In the genomic region with DNA sequence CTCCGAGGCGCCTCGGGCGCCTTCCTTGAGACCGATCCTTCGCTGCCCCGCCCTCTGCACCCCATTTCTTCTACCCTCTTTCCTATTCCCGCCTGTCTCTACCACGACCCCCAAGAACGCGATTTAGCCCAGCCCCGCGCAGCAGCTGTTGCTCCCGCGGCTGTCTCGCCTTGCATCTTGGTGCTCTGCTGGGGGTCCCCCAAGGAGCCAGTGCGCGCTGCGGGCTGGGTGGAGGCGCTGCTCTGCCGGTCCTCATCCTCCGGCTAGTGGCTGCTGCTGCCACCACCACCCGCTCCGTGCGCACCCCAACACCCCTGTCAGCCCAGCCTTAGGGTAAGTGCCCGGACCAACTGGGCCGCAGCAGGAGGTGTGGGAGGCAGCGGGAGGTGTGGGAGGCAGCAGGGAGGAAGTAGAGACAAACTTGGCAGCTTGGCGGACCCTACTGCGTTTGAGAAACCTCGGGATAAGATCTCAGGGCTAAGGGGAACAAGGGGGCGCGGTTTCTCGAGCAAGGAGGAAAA, we compare ENCODE assay signal across 8 mouse cellular contexts. TPM values are rescaled to one million over a fixed set of nuclear protein-coding genes. Genes with fewer than 3 reads are reported as not detected.
A peak's percentile ranks its signal among the peaks of the same experiment; 100 is the strongest.
DNase-seq lines count a peak whose midpoint lies in the region; ATAC-seq and TF ChIP-seq lines count a peak whose summit lies in the region.

No protein-coding gene starts in this region.

- no peaks in the 10 kb centered on the region for H3K9me3 ChIP-seq in lung, embryonic 14.5 days (ENCODE audit: low read depth, low read length)
- H3K9me3 ChIP-seq in kidney, postnatal 0 days (replicated peaks; ENCODE audit: low read length): no peaks in the 10 kb centered on the region
- H3K9me3 ChIP-seq in liver, embryonic 13.5 days (replicated peaks): no peaks in the 10 kb centered on the region

- peaks cover 25% of the 10 kb centered on the region for H3K27me3 ChIP-seq in lung, embryonic 14.5 days (ENCODE audit: insufficient read depth, low read length)
- no peaks in the 10 kb centered on the region for H3K27me3 ChIP-seq in kidney, postnatal 0 days (ENCODE audit: insufficient read depth, low read length)
- peaks cover 35% of the 10 kb centered on the region for H3K27me3 ChIP-seq in liver, embryonic 13.5 days

- ATAC-seq in lung, embryonic 14.5 days (ENCODE audit: insufficient read depth): peak; percentile 80
- peak; percentile 49 for ATAC-seq in kidney, postnatal 0 days (replicated peaks; ENCODE audit: low FRiP score, low read depth)
- no peak for ATAC-seq in liver, embryonic 13.5 days (ENCODE audit: low read depth)

- H3K27ac ChIP-seq in lung, embryonic 14.5 days (ENCODE audit: low read depth): no peak overlapping the region
- H3K27ac ChIP-seq in kidney, postnatal 0 days: no peak overlapping the region
- H3K27ac ChIP-seq in liver, embryonic 13.5 days: no peak overlapping the region

- TF ChIP-seq CTCF in lung, embryonic 14.5 days (IDR thresholded peaks at IDR 0.05; ENCODE audit: low read depth): no peak
- TF ChIP-seq CTCF in kidney, postnatal 0 days (IDR thresholded peaks at IDR 0.05; ENCODE audit: low read depth): no peak; the same call in 1 of the 2 replicates

- peaks cover 5% of the 10 kb centered on the region for H3K4me1 ChIP-seq in lung, embryonic 14.5 days (ENCODE audit: insufficient read depth)
- H3K4me1 ChIP-seq in kidney, postnatal 0 days (replicated peaks; ENCODE audit: insufficient read depth, low read length): no peaks in the 10 kb centered on the region
- no peaks in the 10 kb centered on the region for H3K4me1 ChIP-seq in liver, embryonic 13.5 days (replicated peaks)

- no peaks in the 10 kb centered on the region for H3K36me3 ChIP-seq in lung, embryonic 14.5 days (ENCODE audit: insufficient read depth)
- no peaks in the 10 kb centered on the region for H3K36me3 ChIP-seq in kidney, postnatal 0 days (ENCODE audit: insufficient read depth, low read length)
- no peaks in the 10 kb centered on the region for H3K36me3 ChIP-seq in liver, embryonic 13.5 days

- peak; percentile 50 for DNase-seq in lung, embryonic 14.5 days
- DNase-seq in lung, postnatal 36 days: no peak
- peak; percentile 76 to 81 for DNase-seq in cerebellum, postnatal 10 days
- DNase-seq in frontal cortex, postnatal 14 days (ENCODE audit: low spot score in 2 of 2): peak; percentile 28 to 51
- peak; percentile 27 for DNase-seq in kidney, postnatal 0 days (ENCODE audit: low spot score)
- DNase-seq in liver, embryonic 13.5 days: no peak
- peak; percentile 66 for DNase-seq in right cerebral cortex, postnatal 10 days (ENCODE audit: low spot score in 2 of 2)
- DNase-seq in spleen, postnatal 10 days (ENCODE audit: low spot score in 2 of 2): no peak

- peak overlapping the region; percentile 53 for H3K9ac ChIP-seq in lung, embryonic 14.5 days
- peak overlapping the region; percentile 2; the same call in 1 of the 2 replicates for H3K9ac ChIP-seq in kidney, postnatal 0 days (ENCODE audit: low read depth, low read length)
- H3K9ac ChIP-seq in liver, embryonic 13.5 days: no peak overlapping the region

- H3K4me3 ChIP-seq in lung, embryonic 14.5 days (ENCODE audit: low read depth, low read length): peak overlapping the region; percentile 57
- peak overlapping the region; percentile 47 for H3K4me3 ChIP-seq in kidney, postnatal 0 days (replicated peaks; ENCODE audit: low read depth, low read length)
- peak overlapping the region; percentile 43 for H3K4me3 ChIP-seq in liver, embryonic 13.5 days (replicated peaks)

- H3K4me2 ChIP-seq in lung, embryonic 14.5 days: peak overlapping the region; percentile 98
- peak overlapping the region; percentile 74 for H3K4me2 ChIP-seq in kidney, postnatal 0 days (ENCODE audit: low read length)
- H3K4me2 ChIP-seq in liver, embryonic 13.5 days: peak overlapping the region; percentile 59

- 0% methylated on average over 34 of the region's 34 CpGs for WGBS in lung, embryonic 14.5 days
- under 1% methylated on average over 34 of the region's 34 CpGs for WGBS in kidney, postnatal 0 days
- under 1% methylated on average over 34 of the region's 34 CpGs for WGBS in liver, embryonic 13.5 days (ENCODE audit: insufficient replicate concordance)

RNA-seq across cellular contexts. Expression of a gene that starts 0.4 kb away (rescaled TPM):
- 12.8 and 13.5 TPM in 2 replicates for polyA plus RNA-seq in lung, embryonic 14.5 days (2014; fragmentation: Nextera tagmentation; extraction: Ambion mirVana)
- polyA plus RNA-seq in kidney, postnatal 0 days (2015; fragmentation: Nextera tagmentation; extraction: Ambion mirVana): 9.7 and 9.8 TPM in 2 replicates
- 0.70 and 0.80 TPM in 2 replicates for polyA plus RNA-seq in liver, embryonic 13.5 days (2015; fragmentation: Nextera tagmentation; extraction: Ambion mirVana)

Comparison
In these comparisons a context has a peak if more than half of its experiments do, and no peak if none do; other contexts are left out.
1. DNase-seq: peak in lung, embryonic 14.5 days (single experiment), cerebellum, postnatal 10 days (2 of 2), frontal cortex, postnatal 14 days (2 of 2), kidney, postnatal 0 days (single experiment) and right cerebral cortex, postnatal 10 days (2 of 2); none in lung, postnatal 36 days (single experiment), liver, embryonic 13.5 days (single experiment) and spleen, postnatal 10 days (0 of 2).
2. Peak in every context shown above with its lines, with median percentiles within 50 percentile points of each other: H3K4me2 ChIP-seq and H3K4me3 ChIP-seq.